Mouse (Mus musculus) hindlimb bud, embryonic 11.5 days (tissue): ENCODE results near the gene Krt81.

Source experiments
- DNase-seq: peaks from one replicate; pipeline ENCODE4 v3.0.0-alpha.2; 2012; ENCODE audit warnings: low read depth, low spot score; ENCODE audit errors: extremely low spot score

Gene Krt81

GRCm38 (mm10) chr15:101463651-101464050 lies at the start of gene Krt81:
Gene Krt81, minus strand, starts transcription at chr15:101463751.
- no peak for DNase-seq

DNA sequence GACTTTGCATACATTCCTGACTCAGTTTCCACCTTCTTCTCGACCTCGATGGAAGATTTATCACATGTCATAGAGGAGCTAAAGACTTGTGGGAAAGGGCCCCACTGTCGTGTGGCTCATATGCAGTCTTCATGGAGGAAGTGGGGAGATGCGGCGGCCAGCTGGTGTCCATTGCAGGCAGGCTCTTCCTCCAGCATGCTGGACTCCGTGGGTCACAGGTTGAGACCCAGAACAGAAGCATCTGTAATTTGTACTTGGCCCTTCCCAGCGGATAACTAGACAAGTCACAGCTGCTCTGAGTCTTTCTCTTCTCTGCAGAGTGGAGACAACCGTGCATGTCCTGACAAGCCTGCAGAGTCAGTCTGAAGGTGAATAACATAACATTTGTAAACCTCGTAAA lies 44.7 kb upstream of the Krt81 start:
- DNase-seq: no peak

DNA sequence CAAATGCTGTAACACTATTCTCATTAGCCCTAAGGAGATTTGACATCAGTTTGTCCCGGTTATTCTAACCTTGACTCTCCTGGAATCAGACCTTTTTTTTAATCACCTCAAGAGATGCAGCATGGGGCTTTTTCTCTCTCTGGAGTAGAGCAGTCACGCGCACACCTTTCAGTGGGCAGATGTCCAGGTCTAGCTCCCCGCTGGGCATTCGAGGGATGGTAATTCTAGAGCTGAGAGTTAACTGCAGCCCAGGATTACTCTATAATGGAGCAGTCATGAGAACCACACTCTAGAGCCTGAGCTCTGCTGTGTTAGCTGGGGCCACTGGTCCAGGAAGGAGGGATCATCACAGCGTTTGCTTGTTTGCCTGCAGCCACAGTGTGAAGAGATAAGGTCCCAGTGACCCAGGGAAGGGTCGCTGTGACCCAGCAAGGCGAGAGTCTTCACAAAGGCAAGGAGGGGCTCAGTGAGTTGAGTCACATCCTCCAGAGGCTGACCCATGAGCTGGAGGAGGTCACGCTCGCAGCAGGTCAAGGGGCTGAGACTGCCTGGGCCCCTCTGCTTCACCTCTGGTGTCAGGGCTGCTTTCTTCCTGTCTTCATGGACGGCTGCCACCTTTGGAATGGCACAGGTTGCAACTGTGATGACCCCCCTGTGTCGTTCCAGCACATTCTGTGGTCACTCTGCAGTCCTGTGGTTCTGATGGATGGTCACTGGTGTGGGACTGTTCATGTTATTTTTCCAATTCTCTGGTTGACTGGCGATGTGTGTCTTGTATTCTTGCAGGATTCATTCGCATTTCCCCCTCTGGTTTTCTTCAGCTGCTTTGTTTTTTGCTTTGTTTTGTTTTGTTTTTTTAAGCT lies 43.6 kb upstream of the Krt81 start:
- no peak for DNase-seq

DNA sequence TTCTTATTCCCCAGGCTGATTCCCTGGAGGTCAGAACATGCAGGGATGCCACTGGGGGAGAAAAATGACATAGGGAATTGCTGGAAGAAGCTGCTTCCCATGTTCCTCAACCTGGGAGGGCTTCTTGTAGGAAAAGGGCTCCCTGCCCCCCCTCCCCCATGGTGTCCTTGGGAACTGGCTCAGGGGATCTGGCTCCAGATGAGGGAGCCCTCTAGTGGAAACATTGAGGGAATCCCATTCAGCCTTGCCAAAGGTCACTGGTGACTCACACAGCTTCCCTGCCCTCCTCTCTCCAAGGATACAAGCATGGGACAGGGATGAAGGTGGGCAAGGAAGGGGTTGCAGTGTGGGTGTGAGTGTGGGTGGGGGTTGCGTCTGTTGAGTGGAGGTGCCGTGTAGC lies 33.6 kb upstream of the Krt81 start:
- no peak for DNase-seq

GRCm38 (mm10) chr15:101495266-101495665 lies 31.7 kb upstream of the Krt81 start:
- no peak for DNase-seq

- no peak for DNase-seq
Observed at GRCm38 (mm10) chr15:101494203-101494602, 30.7 kb upstream of the Krt81 start.

GRCm38 (mm10) chr15:101493713-101494112 lies 30.2 kb upstream of the Krt81 start:
- no peak for DNase-seq

- no peak for DNase-seq
Observed at GRCm38 (mm10) chr15:101492718-101493117, 29.2 kb upstream of the Krt81 start.

DNA sequence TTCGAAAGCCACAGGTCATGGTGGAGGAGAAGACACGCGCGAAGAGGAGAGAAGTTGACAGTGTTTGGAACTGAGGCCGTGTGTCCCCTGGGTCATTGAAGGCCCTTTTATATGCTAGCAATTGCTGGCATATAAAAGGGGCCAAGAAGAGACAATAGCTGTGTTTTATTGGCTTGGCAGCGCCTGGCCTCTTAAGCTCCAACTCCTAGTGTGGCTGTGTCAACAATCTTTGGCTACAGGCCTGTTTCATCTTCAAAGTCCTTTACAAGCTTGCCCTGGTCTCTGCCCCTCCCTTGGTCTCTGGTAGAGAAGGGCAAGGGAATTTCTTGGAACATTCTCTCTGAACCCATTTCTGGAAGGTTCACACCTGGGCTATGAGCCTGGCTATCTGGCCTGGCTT lies 27.9 kb upstream of the Krt81 start, which contains the start of gene Krt83:
TSS of gene Krt83 (minus strand) at position 82 of the 400 bp plus-strand sequence.
- no peak for DNase-seq

DNA sequence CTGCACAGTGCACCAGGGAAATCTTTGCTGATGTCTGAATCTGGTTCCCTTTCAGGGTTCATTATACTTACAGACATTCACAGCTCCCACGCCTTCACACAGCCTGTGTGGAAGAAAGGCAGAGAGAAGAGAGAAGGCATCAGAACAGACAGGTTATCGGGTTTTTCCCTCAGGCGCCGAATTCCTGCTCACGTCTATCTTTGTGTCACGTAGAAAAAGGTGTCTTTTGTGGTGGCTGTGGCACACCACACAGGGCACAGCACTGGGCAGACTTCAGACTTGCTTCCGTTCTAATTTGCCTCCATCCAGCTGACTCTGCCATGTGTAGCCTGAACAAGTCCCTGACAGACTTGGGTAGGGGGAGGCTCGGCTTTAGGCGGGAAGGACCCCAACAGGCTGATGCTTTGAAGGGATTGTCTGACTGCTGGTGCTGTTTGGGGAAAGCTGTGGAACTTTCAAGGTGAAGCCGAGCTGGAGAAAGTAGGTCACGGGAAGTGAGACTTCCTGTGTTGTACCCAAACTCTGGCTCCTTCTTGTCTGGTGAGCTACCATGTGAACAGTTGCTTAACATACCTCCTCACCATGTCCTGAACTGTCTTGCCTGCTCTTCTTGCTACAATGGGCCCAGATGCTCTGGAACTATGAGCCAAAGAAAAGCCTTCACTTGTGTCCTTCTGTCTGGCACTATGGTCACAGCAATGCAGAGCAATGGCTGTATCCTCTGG lies 22.5 kb upstream of the Krt81 start:
- DNase-seq: no peak

- DNase-seq: no peak
Observed at GRCm38 (mm10) chr15:101484939-101485338, 21.4 kb upstream of the Krt81 start.

DNA sequence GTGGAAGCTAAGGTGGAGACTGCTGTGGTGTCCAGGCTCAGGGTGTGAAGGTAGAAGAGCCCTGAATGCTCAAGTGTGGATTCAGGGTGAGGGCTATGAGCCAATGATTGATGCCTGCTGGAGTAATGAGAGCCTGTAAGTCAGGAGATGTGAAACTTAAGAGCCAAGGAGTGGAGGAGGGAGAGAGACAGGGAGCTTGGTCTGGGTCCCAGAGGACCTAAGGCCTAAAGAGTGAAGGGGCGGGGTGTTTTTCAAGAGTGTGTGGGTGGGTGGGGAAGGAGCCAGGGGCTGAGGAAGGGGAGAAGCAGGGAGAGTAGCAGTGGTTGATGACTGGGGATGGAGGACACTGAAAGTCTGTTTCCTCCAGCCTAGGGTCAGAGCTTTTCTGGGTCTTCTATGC lies 20.1 kb upstream of the Krt81 start:
- DNase-seq: no peak

DNA sequence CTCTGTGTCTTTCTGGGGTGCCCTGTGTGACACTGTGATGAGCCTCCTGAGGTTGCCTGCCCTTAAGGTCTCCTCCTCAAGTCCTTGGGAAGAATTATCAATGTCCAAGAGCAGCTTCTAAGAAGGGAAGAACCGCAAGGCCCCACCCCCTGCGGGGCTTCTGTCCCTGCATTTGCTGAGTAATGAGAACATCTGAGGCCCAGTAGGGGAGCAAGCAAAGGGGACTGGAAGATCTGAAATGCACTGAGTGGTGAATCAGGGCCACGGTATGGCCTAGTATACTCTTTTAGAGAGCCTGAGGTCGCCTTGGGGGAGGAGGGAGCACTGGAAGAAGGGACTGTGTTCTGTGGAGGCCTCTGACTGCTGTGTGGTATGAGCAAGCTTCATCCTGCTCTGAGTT lies 18.5 kb upstream of the Krt81 start:
- no peak for DNase-seq

GRCm38 (mm10) chr15:101479666-101480060 lies 16.1 kb upstream of the Krt81 start:
- no peak for DNase-seq

DNA sequence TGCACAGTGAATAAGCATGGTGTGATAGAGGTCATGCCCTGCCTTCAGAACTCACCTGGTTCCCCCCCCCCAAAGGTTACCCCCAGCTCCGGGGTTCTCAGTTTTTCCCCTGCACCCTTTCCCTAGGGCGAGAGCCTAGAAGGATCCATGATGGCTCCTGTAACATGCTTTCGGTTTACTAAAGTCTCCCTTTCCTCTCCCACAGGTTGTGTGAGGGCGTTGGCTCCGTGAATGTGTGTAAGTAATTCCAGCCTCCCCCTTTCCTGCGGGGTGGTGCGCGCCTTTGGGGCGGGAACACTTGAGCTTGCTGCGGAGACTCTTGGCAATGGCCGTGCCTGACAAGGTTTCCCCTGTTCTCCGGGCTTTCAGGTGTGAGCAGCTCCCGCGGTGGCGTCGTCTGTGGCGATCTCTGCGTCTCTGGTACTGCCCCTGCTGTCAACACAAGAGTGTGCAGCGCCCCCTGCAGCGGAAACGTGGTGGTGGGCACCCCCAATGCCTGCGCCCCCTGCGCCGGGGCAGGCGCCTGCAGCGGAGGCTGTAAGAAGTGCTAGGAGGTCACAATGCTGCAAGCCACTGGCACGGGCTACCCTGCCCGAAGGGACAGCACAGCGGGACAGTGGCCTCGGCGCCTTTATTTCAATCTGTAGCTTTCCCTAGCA lies 15.6 kb upstream of the Krt81 start:
- DNase-seq: no peak

GRCm38 (mm10) chr15:101472952-101473528 lies 9.5 kb upstream of the Krt81 start, which contains the start of gene Krt86:
Gene Krt86, plus strand, starts transcription at chr15:101473478.
- DNase-seq: no peak

- no peak for DNase-seq
Observed at GRCm38 (mm10) chr15:101469093-101469492, 5.5 kb upstream of the Krt81 start.

- no peak for DNase-seq
Observed at GRCm38 (mm10) chr15:101459283-101459682, 4.3 kb downstream of the Krt81 start.

DNA sequence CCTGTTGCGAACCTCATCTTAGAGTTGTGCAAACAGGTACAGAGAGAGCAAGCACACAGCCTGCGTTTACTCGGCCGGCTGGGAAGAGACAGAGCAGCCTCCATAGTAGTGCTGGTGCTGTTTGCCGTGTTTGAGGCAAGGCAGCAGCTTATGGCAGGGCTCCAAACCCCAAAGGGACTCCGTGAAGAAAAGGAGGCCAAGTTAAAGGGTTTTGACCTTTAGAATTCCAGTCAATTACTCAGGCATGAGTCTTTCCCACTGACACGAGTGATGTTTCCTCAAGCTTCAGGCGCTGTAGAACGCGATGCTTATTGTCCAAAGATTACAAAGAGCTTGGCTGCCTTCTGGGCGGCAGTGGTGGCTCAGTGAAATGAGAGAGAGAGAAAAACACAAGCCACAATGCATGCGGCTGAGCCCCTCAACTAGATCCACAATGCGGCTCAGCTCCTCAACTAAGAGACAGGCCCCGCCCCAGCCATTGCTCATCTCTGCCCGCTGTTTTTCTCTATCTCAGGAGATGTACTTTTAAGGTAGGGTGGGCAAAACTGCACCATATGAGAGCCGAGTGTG lies 5.1 kb downstream of the Krt81 start:
- no peak for DNase-seq

- DNase-seq: no peak
Observed at GRCm38 (mm10) chr15:101455891-101456290, 7.7 kb downstream of the Krt81 start.

- DNase-seq: no peak
Observed at GRCm38 (mm10) chr15:101455292-101455691, 8.3 kb downstream of the Krt81 start.
